Mouse (Mus musculus) urinary bladder, postnatal 10 days (tissue): ENCODE data around the gene Col8a2.

Source experiments
- DNase-seq: peaks from one replicate; pipeline ENCODE4 v3.0.0; 2022; ENCODE audit warnings: low spot score

Gene Col8a2

GRCm38 (mm10) chr4:126331751-126332150 lies 45.2 kb downstream of the Col8a2 start:
- DNase-seq: no peak

GRCm38 (mm10) chr4:126332358-126332757 lies 45.8 kb downstream of the Col8a2 start:
- DNase-seq: no peak

- no peak for DNase-seq
These were observed 52.9 kb downstream of the Col8a2 start for GRCm38 (mm10) chr4:126339461-126339860.

- no peak for DNase-seq
These were observed 56.9 kb downstream of the Col8a2 start for GRCm38 (mm10) chr4:126343451-126343850.

- no peak for DNase-seq
These were observed 73.5 kb downstream of the Col8a2 start for GRCm38 (mm10) chr4:126360069-126360468.
